Mouse (Mus musculus) bone marrow, adult 2 months (tissue): ENCODE measurements around the gene Gm26602.

Experiments
- CTCF ChIP-seq: fragments of 200-500 bp; IDR thresholded peaks from 2 replicates; pipeline ENCODE4 v1.5.1; 2011; ENCODE audit warnings: low read length, control low read depth; ENCODE audit not compliant: control insufficient read depth, insufficient read depth
- POLR2A ChIP-seq: fragments of 200-500 bp; IDR thresholded peaks from 2 replicates; pipeline ENCODE4 v1.6.1; 2011; ENCODE audit warnings: low read depth, mild to moderate bottlenecking, control low read depth, low read length, borderline replicate concordance; ENCODE audit not compliant: control insufficient read depth

DNA sequence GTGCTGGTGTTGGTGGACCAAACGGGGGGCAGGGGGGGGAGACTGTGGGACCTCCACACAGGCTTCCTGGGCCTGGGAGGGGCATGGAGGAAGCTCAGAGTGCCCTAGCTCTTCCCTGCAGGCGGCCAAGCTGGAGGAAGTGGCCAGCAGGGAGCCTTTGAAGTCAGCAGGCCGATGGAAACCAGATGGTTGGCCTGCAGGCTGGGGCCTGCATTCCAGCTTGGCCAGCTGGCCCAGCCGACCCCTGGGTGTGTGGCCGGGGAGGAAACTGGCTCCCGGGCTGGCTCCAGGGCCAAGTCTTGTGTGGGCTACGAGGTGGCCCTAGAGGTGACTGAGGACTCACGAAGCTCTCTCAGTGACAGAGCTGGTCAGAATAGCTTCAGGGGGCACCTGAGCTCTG lies 22.1 kb downstream of the Gm26602 start:
- TF ChIP-seq CTCF (no peak), POLR2A (no peak)
